Mouse (Mus musculus): ENCODE results near the gene Faah.
A peak's percentile ranks its signal among the peaks of the same experiment; 100 is the strongest.

Faah gene

DNA sequence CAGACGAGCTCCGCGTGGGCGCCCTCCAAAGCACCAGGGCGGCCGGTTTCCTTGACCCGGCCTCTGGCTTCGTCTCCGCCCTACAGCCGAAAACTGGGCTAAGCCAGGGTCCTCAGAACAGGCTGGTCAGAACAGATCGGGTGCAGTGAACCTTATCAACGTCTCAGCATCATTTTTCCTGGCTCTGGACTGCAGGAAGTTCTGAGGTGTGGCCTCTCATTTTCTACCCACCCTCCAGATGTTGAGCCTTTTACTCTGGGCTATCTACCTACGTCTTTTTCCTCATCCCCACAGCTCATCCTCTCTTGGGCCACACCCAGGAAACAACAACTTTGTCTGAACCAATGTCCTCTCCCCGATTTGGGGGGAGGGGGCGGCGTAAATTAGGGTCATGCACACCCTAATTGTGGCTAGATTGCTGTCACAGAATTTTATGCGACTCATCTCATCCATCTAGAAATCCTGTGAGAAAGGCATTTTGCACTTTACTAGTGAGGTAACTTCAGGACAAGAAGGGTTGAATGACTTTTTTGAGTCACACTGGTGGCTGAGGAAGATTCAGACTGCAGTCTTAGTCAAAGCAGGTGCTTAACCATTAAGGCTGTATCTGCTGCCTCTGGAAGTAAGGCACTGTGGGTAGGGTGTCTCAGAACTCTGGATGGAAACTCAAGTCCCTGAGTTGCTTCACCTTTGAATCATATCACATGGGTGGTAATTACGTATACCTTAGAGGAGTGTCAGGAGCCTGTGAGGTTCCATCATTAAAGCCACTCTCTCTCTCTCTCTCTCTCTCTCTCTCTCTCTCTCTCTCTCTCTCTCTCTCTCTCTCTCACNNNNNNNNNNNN is at the start of gene Faah:
Faah (minus strand) TSS at position 25 of the 845 bp plus-strand sequence.
- no peak for DNase-seq (ENCODE audit: low spot score in 2 of 2)

- DNase-seq (ENCODE audit: low spot score in 2 of 2), result no peak
Measured at GRCm38 (mm10) chr4:116063855-116064254, 46.1 kb upstream of the Faah start.

DNA sequence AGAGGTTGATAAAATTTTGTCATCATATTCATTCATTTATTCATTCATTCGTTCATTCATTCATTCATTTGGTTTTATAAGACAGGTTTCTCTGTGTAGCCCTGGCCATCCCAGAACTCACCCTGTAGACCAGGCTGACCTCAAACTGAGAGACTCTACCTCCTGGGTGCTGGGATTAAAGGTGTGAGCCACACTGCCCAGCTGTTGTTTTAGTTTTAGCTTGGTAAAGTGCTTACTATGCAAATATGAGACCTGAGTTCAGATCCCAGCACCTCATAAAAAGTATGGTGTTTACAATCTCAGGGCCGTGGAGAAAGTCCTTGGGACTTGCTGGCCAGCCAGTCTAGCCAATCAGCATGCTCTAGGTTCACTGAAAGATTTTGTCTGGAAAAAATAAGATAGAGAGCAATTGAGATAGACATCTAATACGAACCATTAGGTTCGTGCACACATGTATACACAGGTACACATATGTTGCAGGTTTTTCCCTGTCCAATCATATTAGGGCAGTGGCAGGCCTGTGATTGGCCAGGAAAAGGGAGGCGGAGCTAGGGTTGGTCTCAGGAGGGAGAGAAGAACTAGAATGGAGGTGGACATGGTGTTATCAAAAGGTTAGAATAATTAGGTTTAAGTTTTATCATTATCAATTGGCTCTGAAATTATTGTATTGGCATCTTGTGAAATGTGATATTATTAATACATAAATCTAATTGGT is 41.4 kb upstream of the Faah start:
- no peak for DNase-seq (ENCODE audit: low spot score in 2 of 2)

DNA sequence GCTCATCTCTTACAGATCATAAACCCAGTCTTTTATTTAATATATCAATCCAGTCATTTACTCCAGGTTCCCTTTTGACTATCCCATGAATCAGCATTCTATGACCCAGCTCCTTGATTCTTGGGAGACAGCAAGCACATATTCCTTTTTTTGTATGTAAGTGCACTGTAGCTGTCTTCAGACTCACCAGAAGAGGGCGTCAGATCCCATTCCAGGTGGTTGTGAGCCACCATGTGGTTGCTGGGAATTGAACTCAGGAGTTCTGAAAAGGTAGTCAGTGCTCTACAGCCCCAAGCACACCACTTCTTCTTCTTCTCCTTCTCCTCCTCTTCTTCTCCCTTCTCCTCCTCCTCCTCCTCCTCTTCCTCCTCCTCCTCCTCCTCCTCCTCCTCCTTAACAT is 39.8 kb upstream of the Faah start:
- DNase-seq (ENCODE audit: low spot score in 2 of 2), result no peak

- peak; percentile 81 to 82 for DNase-seq (ENCODE audit: low spot score in 2 of 2)
Measured at GRCm38 (mm10) chr4:116053399-116053961, 35.8 kb upstream of the Faah start, which contains the start of gene Nsun4. TSS of gene Nsun4 (minus strand) at chr4:116053876.

GRCm38 (mm10) chr4:116052526-116053293 is 35.0 kb upstream of the Faah start:
- DNase-seq (ENCODE audit: low spot score in 2 of 2), result no peak

- no peak for DNase-seq (ENCODE audit: low spot score in 2 of 2)
Measured at GRCm38 (mm10) chr4:116049211-116049610, 31.5 kb upstream of the Faah start.

DNA sequence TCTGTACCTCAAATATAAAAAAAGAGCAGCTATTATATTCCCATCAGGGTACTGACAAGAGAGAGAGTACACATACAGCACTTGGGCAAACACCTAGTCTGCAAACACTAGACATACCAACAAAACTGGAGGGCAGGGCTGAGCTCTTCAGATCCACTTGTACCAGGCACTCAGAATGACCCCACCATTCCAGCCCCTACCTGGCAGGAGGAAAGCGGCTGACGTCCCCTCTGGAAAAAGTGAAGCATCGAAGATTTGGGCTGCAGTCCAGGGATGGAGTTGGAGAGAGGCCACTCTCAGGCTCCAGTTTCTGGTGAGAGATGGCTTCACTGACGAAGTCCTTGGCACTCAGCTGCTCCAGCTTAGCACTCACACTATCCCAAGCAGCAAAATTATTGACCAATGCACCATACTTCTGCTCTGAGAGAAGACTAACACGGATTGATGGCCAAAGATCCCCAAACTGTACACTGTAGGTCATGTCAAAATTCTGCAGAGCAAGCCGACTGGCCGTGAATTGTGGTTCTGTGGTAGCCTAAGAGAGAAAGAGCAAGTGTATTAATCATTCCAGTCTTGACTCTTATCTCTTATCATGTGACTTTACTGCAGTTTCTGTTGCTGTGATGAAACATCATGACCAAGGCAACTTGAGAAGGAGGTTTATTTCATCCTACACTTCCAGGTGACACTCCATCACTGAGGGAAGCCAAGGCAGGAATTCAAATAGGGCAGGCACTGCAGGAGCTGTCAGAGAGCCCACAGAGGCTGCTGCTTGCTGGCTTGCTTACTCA is 30.6 kb upstream of the Faah start:
- DNase-seq (ENCODE audit: low spot score in 2 of 2), result no peak

GRCm38 (mm10) chr4:116047681-116048080 is 30.0 kb upstream of the Faah start:
- DNase-seq (ENCODE audit: low spot score in 2 of 2), result no peak

GRCm38 (mm10) chr4:116046604-116047003 is 28.9 kb upstream of the Faah start:
- no peak for DNase-seq (ENCODE audit: low spot score in 2 of 2)

DNA sequence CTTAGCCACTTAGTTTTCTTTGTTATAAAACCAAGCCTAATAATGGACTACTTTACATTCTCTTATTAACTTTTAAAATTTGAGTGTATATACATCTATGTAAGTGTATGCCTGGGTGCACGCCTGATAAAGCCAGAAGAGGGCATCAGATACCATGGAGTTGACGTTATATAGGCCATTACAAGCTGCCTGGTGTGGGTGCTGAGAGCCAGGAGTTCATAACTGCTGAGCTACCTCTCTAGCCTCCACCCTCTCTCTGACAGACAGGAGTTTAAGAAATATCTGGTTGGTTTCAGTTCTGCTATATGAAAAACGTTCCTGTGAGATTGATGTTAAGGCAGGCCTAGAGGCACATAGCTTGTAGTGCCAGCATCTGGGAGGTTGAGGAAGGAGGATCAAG is 24.5 kb upstream of the Faah start:
- DNase-seq (ENCODE audit: low spot score in 2 of 2), result no peak

DNA sequence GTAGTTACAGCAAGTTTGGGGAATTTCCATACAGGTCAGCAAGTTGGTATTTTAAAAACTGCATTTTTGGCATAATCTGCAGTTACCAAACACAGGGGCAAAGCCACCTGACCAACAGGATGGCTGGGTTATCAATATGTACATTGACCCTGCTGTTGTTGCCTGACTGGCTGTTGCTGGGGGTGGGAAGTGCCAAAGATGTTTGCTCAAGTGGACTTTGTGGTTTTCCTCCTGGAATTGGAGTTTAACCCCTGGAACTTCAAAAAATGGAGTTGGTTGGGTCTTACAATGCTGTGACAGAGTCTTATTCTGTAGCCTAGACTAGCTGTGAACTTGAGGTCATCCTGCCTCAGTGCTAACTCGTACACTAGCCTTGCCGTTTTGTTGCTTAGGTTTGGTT is 22.7 kb upstream of the Faah start:
- DNase-seq (ENCODE audit: low spot score in 2 of 2), result no peak

DNA sequence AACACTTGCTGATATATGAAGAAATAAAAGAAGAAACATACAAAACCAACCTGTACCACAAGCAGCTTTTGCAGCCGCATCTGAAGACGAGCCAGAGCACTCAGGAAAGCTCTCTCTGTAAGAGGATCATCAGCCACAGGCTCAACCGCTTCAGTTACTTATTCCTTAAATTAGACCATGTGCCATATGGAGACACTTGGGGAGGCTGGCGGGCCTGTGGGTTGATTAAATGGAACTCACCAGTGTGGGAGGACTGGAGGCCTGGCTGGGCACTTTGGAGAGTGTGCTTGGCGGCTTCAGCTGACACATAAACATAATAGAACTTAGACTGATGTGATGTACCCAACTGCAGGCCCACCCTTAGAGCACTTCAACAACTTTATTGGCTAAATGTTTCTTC is 15.6 kb upstream of the Faah start:
- no peak for DNase-seq (ENCODE audit: low spot score in 2 of 2)

DNA sequence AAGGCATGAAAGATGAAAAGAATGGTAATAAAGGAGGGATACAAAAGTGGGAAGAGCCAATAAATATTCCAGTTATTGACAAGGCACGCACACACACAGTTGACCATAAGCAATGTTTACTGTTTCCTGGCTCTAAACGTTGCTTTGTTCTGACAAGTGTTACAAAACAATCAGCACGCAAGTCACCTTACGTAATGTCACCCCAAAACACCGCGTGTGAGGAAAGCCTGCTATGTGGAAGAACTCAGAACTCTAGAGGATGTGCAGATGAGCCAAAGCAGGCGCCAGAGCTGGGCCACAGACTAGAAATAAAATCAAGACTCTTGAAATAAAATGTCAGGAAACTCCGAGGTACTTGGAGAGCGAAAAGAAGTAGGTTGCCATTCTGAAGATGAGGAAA is 15.2 kb upstream of the Faah start:
- DNase-seq (ENCODE audit: low spot score in 2 of 2), result no peak

GRCm38 (mm10) chr4:116017300-116017901 is 325 bp downstream of the Faah start:
- DNase-seq (ENCODE audit: low spot score in 2 of 2), result peak; percentile 62 to 64

- no peak for DNase-seq (ENCODE audit: low spot score in 2 of 2)
Measured at GRCm38 (mm10) chr4:116016862-116017299, 845 bp downstream of the Faah start.

DNA sequence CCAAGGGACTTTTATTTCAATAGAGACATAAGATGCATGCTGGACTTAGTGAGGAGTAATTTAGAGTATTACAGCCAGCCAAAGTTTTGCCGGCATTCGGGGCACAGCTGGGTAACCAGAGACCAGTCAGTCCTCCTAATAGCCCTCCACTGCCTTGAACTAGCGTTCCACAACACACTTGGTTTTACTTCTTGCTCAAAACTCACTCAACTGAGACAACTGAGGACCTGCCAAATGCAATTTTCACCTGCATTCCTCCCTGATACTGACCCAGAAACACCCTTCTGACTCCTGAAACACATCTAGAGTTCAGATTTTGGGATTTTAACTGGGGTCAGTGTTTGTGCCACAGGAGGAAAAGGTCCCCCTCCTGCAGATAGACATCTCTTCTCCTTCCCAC is 1.3 kb downstream of the Faah start:
- no peak for DNase-seq (ENCODE audit: low spot score in 2 of 2)

GRCm38 (mm10) chr4:116015996-116016395 is 1.7 kb downstream of the Faah start:
- peak in 1 of 2 experiments; percentile 31 for DNase-seq (ENCODE audit: low spot score in 2 of 2)

DNA sequence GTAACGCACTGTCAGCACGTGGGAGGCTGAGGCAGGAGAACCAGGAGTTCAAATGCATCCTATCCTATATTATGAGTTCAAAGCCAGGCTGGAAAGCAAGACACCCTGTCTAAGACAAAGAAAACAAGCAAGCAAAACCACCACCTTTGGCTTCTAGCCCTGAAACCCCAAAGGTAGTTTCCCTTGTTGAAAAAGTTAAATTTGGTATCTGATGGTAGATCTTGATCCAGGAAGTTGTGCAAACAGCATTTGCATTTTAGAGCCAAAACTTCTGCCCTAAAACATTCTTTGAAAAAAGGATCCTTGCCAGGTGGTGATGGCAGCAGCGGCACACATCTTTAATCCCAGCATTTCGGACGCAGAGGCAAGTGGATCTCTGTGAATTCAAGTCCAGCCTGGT is 2.2 kb downstream of the Faah start:
- DNase-seq (ENCODE audit: low spot score in 2 of 2), result no peak

DNA sequence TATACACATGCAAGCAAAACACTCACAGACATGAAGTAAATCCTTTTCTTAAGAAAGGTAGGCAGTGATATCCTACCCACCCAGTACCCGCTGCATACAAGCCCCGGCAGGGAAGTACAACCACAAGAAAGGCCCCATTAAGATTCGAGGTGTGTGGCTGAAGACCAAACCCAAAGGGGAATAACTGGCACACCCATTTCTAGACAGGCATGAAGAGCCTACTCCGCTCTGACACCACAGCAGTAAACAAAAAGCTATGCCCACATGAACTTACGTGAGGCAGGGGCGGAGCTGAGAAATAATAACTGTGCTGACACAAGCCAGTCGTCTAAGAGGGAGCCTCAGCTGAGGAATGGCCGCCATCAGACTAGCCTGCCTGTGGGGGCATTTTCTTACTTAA is 7.5 kb downstream of the Faah start:
- no peak for DNase-seq (ENCODE audit: low spot score in 2 of 2)

DNA sequence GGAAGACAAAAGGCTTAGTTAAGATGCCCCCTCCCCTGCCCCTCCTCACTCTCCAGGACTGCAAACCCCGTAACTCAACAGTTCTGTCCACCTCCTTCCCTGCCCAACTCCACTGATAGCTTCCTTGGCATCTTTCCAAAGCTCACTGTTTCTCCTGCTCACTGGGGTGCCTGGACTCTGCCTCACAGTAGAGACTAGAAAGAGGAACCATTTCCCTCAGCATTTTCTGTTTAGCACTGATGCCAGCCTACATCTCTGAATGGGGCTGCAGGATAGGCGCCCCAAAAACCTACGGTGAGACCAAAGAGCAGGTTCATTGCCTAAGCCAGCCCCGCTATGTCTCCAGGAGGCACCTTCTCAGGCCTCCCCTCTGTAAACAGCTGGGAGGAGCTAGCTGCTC is 16.5 kb downstream of the Faah start:
- no peak for DNase-seq (ENCODE audit: low spot score in 2 of 2)

Measured in frontal cortex, postnatal 14 days (tissue).